Mouse (Mus musculus): ENCODE measurements around the gene Kctd3.

The Kctd3 gene

GRCm38 (mm10) chr1:189007980-189008324 is 311 bp upstream of the Kctd3 start:
- DNase-seq, result no peak

- peak; percentile 17 for DNase-seq
Observed at GRCm38 (mm10) chr1:189006826-189007225, 815 bp downstream of the Kctd3 start.

- no peak for DNase-seq
Observed at GRCm38 (mm10) chr1:189006267-189006666, 1.4 kb downstream of the Kctd3 start.

GRCm38 (mm10) chr1:189004774-189005173 is 2.9 kb downstream of the Kctd3 start:
- DNase-seq, result no peak

GRCm38 (mm10) chr1:189001815-189002214 is 5.8 kb downstream of the Kctd3 start:
- DNase-seq, result no peak

- DNase-seq, result no peak
Observed at GRCm38 (mm10) chr1:188999981-189000380, 7.7 kb downstream of the Kctd3 start.

GRCm38 (mm10) chr1:188997921-188998320 is 9.7 kb downstream of the Kctd3 start:
- DNase-seq, result no peak

GRCm38 (mm10) chr1:188993218-188993617 is 14.4 kb downstream of the Kctd3 start:
- DNase-seq, result peak; percentile 39

GRCm38 (mm10) chr1:188980050-188980449 is 27.6 kb downstream of the Kctd3 start:
- peak; percentile 76 for DNase-seq

- DNase-seq, result peak; percentile 80
Observed at GRCm38 (mm10) chr1:188973926-188974325, 33.7 kb downstream of the Kctd3 start.

GRCm38 (mm10) chr1:188973078-188973477 is 34.6 kb downstream of the Kctd3 start:
- peak; percentile 87 for DNase-seq

- DNase-seq, result no peak
Observed at GRCm38 (mm10) chr1:188952501-188952900, 55.1 kb downstream of the Kctd3 start.

- no peak for DNase-seq
Observed at GRCm38 (mm10) chr1:188951091-188951490, 56.5 kb downstream of the Kctd3 start.

- no peak for DNase-seq
Observed at GRCm38 (mm10) chr1:188948276-188948675, 59.4 kb downstream of the Kctd3 start.

GRCm38 (mm10) chr1:188947794-188948193 is 59.8 kb downstream of the Kctd3 start:
- peak; percentile 76 for DNase-seq

- peak; percentile 17 for DNase-seq
Observed at GRCm38 (mm10) chr1:188946849-188947248, 60.8 kb downstream of the Kctd3 start.

GRCm38 (mm10) chr1:188945326-188945725 is 62.3 kb downstream of the Kctd3 start:
- no peak for DNase-seq

GRCm38 (mm10) chr1:188937246-188937780 is 70.3 kb downstream of the Kctd3 start:
- no peak for DNase-seq

Measured in liver (tissue).